Comparison of ENCODE assay signal across 13 mouse cellular contexts in the genomic region with DNA sequence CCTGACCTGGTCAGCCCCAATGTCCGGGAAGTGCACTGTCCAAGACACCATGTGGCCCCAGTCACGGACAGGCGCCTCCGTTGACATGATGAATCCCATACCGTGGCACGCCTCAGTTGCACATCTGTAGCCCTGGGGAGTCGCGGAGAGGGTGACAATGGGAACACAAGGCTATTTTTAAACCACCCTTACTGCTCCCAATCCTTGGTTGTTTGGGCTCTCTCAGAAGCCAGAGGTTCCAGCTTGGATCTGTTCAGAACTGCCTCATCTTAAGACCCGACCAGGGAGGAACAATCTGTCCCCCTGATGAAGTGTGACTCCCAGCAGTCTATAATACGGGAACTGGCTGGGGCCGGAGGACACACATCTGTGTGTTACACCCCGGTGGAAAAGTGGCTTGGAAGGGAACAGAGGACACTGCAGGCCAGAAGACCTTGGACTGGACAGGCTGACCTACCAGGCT. TPM values are rescaled to one million over a fixed set of nuclear protein-coding genes. Genes with fewer than 3 reads are reported as not detected.
A peak's percentile ranks its signal among the peaks of the same experiment; 100 is the strongest.
DNase-seq lines count a peak whose midpoint lies in the region; ATAC-seq and TF ChIP-seq lines count a peak whose summit lies in the region.
"Had no signal": no experiment of that assay in that cellular context is flagged by ENCODE, and none has a peak within 500 bp of the region (broad histone marks: within the 10 kb centered on the region; RNA-seq: fewer than 3 reads in every experiment).

No protein-coding gene starts in this region.

- H3K27ac ChIP-seq in heart, adult 2 months = no peak overlapping the region
- no peak overlapping the region for H3K27ac ChIP-seq in heart, embryonic 10.5 days
- H3K27ac ChIP-seq in hindbrain, postnatal 0 days = no peak overlapping the region
- H3K27ac ChIP-seq: hindbrain, embryonic 15.5 days; liver, embryonic 13.5 days had no signal

- no peaks in the 10 kb centered on the region for H3K36me3 ChIP-seq in heart, adult 2 months (ENCODE audit: control insufficient read depth, insufficient read depth, low read length)
- peaks cover 12% of the 10 kb centered on the region for H3K36me3 ChIP-seq in heart, embryonic 10.5 days
- no peaks in the 10 kb centered on the region for H3K36me3 ChIP-seq in hindbrain, postnatal 0 days (ENCODE audit: insufficient read depth, low read length)
- H3K36me3 ChIP-seq: hindbrain, embryonic 15.5 days; liver, embryonic 13.5 days had no signal

- TF ChIP-seq EP300 in heart, adult 2 months (IDR thresholded peaks at IDR 0.05; ENCODE audit: insufficient read depth, low read depth, low read length) = peak; percentile 54; the same call in 1 of the 2 replicates

- WGBS in heart, adult 2 months = 70% methylated on average over 12 of the region's 12 CpGs
- 63% methylated on average over 12 of the region's 12 CpGs for WGBS in heart, embryonic 10.5 days
- WGBS in hindbrain, postnatal 0 days = 76% methylated on average over 12 of the region's 12 CpGs

- intact Hi-C loops in heart, adult 2 months (cut with DNase I) = no loop called here
- intact Hi-C loops in gastrocnemius, postnatal 14 days (cut with DNase I; ENCODE audit: low total_unique reads) = no loop called here
- intact Hi-C loops in heart, postnatal 25 days (cut with DNase I) = loop anchor here (5.0 kb wide), 1 partner anchor 35 kb away; no protein-coding TSS in a partner anchor

- TF ChIP-seq CTCF in heart, adult 2 months (IDR thresholded peaks at IDR 0.05) = no peak
- TF ChIP-seq CTCF in hindbrain, postnatal 0 days (IDR thresholded peaks at IDR 0.05; ENCODE audit: low read depth) = no peak

- no peaks in the 10 kb centered on the region for H3K9me3 ChIP-seq in heart, embryonic 10.5 days
- no peaks in the 10 kb centered on the region for H3K9me3 ChIP-seq in hindbrain, postnatal 0 days (ENCODE audit: low read length)
- H3K9me3 ChIP-seq: hindbrain, embryonic 15.5 days; liver, embryonic 13.5 days had no signal

- TF ChIP-seq POLR2A in heart, adult 2 months (IDR thresholded peaks at IDR 0.05; ENCODE audit: insufficient read depth, low read depth, low read length) = no peak

- ATAC-seq in hindbrain, postnatal 0 days = no peak

- H3K79me2 ChIP-seq in heart, adult 2 months (replicated peaks; ENCODE audit: control insufficient read depth, insufficient read depth, low read length) = no peaks in the 10 kb centered on the region

- H3K4me2 ChIP-seq in hindbrain, postnatal 0 days (ENCODE audit: low read depth, low read length) = no peak overlapping the region
- H3K4me2 ChIP-seq: hindbrain, embryonic 15.5 days; liver, embryonic 13.5 days had no signal

- no peak overlapping the region for H3K9ac ChIP-seq in heart, adult 2 months (ENCODE audit: low read depth, low read length)
- H3K9ac ChIP-seq in hindbrain, postnatal 0 days (replicated peaks; ENCODE audit: low read length) = no peak overlapping the region
- H3K9ac ChIP-seq: hindbrain, embryonic 15.5 days; liver, embryonic 13.5 days had no signal

- DNase-seq in heart, adult 2 months = peak; percentile 59 to 71
- no peak for DNase-seq in heart, embryonic 10.5 days (ENCODE audit: low spot score)
- DNase-seq in gastrocnemius, postnatal 14 days = peak; percentile 56
- DNase-seq in heart, postnatal 25 days (ENCODE audit: low spot score) = peak; percentile 64
- peak; percentile 67 for DNase-seq in lung, postnatal 25 days (ENCODE audit: low spot score)
- DNase-seq in hindbrain, postnatal 0 days (ENCODE audit: low spot score) = no peak
- DNase-seq in Muller cell, postnatal 12 days (ENCODE audit: inconsistent ontology term) = no peak
- DNase-seq: cerebellum, adult 11 months; cerebellum, postnatal 36 days; kidney, adult 2 months; layer of hippocampus, postnatal 36 days; liver, embryonic 13.5 days had no signal

- no peak overlapping the region for H3K4me3 ChIP-seq in heart, adult 2 months
- H3K4me3 ChIP-seq in heart, embryonic 10.5 days = no peak overlapping the region
- H3K4me3 ChIP-seq in hindbrain, postnatal 0 days (ENCODE audit: low read length) = no peak overlapping the region
- H3K4me3 ChIP-seq: hindbrain, embryonic 15.5 days; liver, embryonic 13.5 days had no signal

- peaks cover 7% of the 10 kb centered on the region for H3K4me1 ChIP-seq in heart, adult 2 months (ENCODE audit: control insufficient read depth, insufficient read depth, low read length)
- H3K4me1 ChIP-seq in heart, embryonic 10.5 days = peaks cover 32% of the 10 kb centered on the region
- peaks cover 17% of the 10 kb centered on the region for H3K4me1 ChIP-seq in hindbrain, postnatal 0 days (ENCODE audit: insufficient read depth, low read length)
- H3K4me1 ChIP-seq: liver, embryonic 13.5 days had no signal

- no peaks in the 10 kb centered on the region for H3K27me3 ChIP-seq in heart, adult 2 months (ENCODE audit: control insufficient read depth, insufficient read depth, low read length)
- H3K27me3 ChIP-seq in heart, embryonic 10.5 days (ENCODE audit: insufficient read depth, poor library complexity, severe bottlenecking) = peaks cover 28% of the 10 kb centered on the region; the same call in 1 of the 2 replicates
- no peaks in the 10 kb centered on the region for H3K27me3 ChIP-seq in hindbrain, postnatal 0 days (ENCODE audit: insufficient read depth, low read length)
- H3K27me3 ChIP-seq: hindbrain, embryonic 15.5 days; liver, embryonic 13.5 days had no signal

RNA-seq across cellular contexts. Expression of gene Cmklr1, which starts 38.4 kb away (rescaled TPM):
- 10 to 100 TPM; 22.0 to 28.5 TPM for total RNA-seq in heart, adult 2 months (2021)
- polyA plus RNA-seq in heart, adult 2 months (2012; rRNA removed) = 42.0 and 43.6 TPM in 2 replicates
- 1.3 and 3.3 TPM in 2 replicates for polyA plus RNA-seq in heart, embryonic 10.5 days (2016; fragmentation: Nextera tagmentation; extraction: Ambion mirVana)
- total RNA-seq in gastrocnemius, postnatal 14 days (2021) = 10 to 100 TPM; 14.6 to 14.8 TPM
- total RNA-seq in heart, postnatal 25 days (2021) = 10 to 100 TPM; 23.6 to 29.9 TPM
- total RNA-seq in hindbrain, postnatal 0 days (2014; rRNA removed) = 4.8 and 9.7 TPM in 2 replicates
- 0.91 and 1.6 TPM in 2 replicates for polyA plus RNA-seq in hindbrain, postnatal 0 days (2015; fragmentation: Nextera tagmentation; extraction: Ambion mirVana)

Comparison
In these comparisons a context has a peak if more than half of its experiments do, and no peak if none do; other contexts are left out.
1. DNase-seq: peak in heart, adult 2 months (2 of 2), gastrocnemius, postnatal 14 days (single experiment), heart, postnatal 25 days (single experiment) and lung, postnatal 25 days (single experiment); none in heart, embryonic 10.5 days (single experiment), hindbrain, postnatal 0 days (single experiment) and Muller cell, postnatal 12 days (single experiment).